Mouse (Mus musculus) heart, embryonic 14.5 days (tissue): ENCODE data around the gene Asb12. TPM values are rescaled to one million over a fixed set of nuclear protein-coding genes. Genes with fewer than 3 reads are reported as not detected.
"Not testable (repeated sequence)": the region's sequence is repeated elsewhere in the genome, so short reads cannot be mapped to it uniquely, and the experiment has no call there.

Experiments used
- ATAC-seq: fragments of 200-750 bp; cut with Nextera tagmentation; 2 replicates; pipeline ENCODE4 v1.8.0; 2017; ENCODE audit warnings: low read depth, moderate TSS enrichment; ENCODE audit not compliant: insufficient number of reproducible peaks, insufficient read depth, low FRiP score
- H3K27ac ChIP-seq, 2 experiments: fragments of 200-500 bp in 1 of 2; fragments of 300-500 bp in 1 of 2; sonication (generic) in 1 of 2; replicated peaks in 1 of 2; 2 replicates each; pipeline ENCODE4 v1.5.1; 2012 to 2014; ENCODE audit warnings: low read depth in 2 of 2, low read length in 2 of 2, control low read depth in 1 of 2, mild to moderate bottlenecking in 1 of 2, mixed read lengths in 1 of 2; ENCODE audit not compliant: control insufficient read depth in 1 of 2, insufficient read depth in 1 of 2
- H3K27me3 ChIP-seq: fragments of 300-500 bp; sonication (generic); 2 replicates; pipeline ENCODE4 v1.6.1; 2014; ENCODE audit warnings: mild to moderate bottlenecking, low read length, control low read depth; ENCODE audit not compliant: control insufficient read depth, insufficient read depth
- H3K36me3 ChIP-seq: fragments of 300-500 bp; sonication (generic); 2 replicates; pipeline ENCODE4 v1.6.1; 2014; ENCODE audit warnings: mild to moderate bottlenecking, control low read depth, low read length, mixed read lengths; ENCODE audit not compliant: control insufficient read depth, insufficient read depth
- H3K4me1 ChIP-seq, 2 experiments: fragments of 200-500 bp in 1 of 2; fragments of 300-500 bp in 1 of 2; sonication (generic) in 1 of 2; 2 replicates each; pipeline ENCODE4 v1.6.1; 2012 to 2014; ENCODE audit warnings: low read length in 2 of 2, control low read depth in 1 of 2, mixed read lengths in 1 of 2; ENCODE audit not compliant: control insufficient read depth in 2 of 2, insufficient read depth in 2 of 2
- H3K4me2 ChIP-seq: fragments of 300-500 bp; sonication (generic); 2 replicates; pipeline ENCODE4 v1.6.1; 2014; ENCODE audit warnings: mild to moderate bottlenecking, low read length
- H3K4me3 ChIP-seq, 2 experiments: fragments of 200-500 bp in 1 of 2; fragments of 300-500 bp in 1 of 2; sonication (generic) in 1 of 2; 2 replicates each; pipeline ENCODE4 v1.5.1; 2012 to 2014; ENCODE audit warnings: low read length in 2 of 2, mild to moderate bottlenecking in 2 of 2, control low read depth in 1 of 2, low read depth in 1 of 2, moderate library complexity in 1 of 2; ENCODE audit not compliant: control insufficient read depth in 1 of 2, insufficient read depth in 1 of 2
- H3K9ac ChIP-seq: fragments of 300-500 bp; sonication (generic); 2 replicates; pipeline ENCODE4 v1.6.1; 2014; ENCODE audit warnings: mild to moderate bottlenecking, low read length
- H3K9me3 ChIP-seq: fragments of 300-500 bp; sonication (generic); 2 replicates; pipeline ENCODE4 v1.6.1; 2016; ENCODE audit warnings: low read length, control low read depth; ENCODE audit not compliant: control insufficient read depth
- WGBS: fragments of 180-500 bp; shearing (Covaris S2); extraction: QIAGEN DNeasy Blood & Tissue Kit; methylation state at CpG from one replicate; pipeline ENCODE4 v1.1.7; 2014; 5-methylcytosine and 5-hydroxymethylcytosine counted together
- polyA plus RNA-seq: library from polyadenylated mRNA; unstranded; fragments of >200 nt; fragmentation: Nextera tagmentation; extraction: Ambion mirVana; gene quantifications from 2 replicates; pipeline ENCODE4 v1.2.1, GENCODE M21; 2014

Gene Asb12
- 3.2 and 4.0 TPM in 2 replicates for polyA plus RNA-seq

DNA sequence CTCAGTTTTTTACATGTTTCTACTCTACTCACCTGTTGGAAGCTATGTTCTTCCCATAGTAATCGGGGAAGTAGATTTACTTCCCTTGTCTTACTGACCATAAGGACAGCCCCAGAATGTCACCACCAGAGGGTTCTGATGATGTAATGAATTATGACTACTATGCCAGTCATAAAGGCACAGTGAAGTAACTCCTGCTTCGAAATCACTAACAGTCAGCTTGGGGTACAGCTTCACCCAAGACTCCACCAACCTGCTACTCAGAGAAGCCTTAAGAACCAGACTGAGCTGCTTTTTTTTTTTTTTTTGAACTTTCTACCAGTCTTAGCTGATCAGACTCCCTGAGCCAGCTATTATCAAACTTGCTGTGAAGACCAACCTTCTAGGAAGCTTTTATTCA lies at the start of gene Asb12, which contains the start of gene Pfn5:
Gene Asb12, minus strand, starts transcription at position 101 of the 400 bp plus-strand sequence.
Gene Pfn5, plus strand, starts transcription at position 218 of the 400 bp plus-strand sequence.
- H3K27ac ChIP-seq: no peak within 1 kb of the TSS
- WGBS: 84% methylated on average over 2 of the region's 2 CpGs

DNA sequence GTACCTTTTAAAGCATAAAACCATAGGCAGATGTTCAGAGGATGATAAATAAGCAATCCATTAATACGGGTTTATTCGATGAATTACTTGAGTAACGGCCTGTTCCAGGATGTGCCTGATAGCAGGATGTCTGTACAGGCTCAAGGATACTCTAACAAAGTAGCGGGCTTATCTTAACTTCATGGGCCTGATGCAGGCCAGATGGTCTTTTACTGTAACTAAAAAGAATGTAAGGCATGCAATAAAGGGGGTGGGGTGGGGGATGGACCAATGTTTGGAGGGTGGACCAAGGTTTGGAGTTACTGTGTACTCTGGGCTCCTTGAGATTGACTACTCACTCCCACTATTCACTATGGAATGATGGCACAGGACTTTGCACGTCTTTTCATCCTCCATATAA lies 42.8 kb upstream of the Asb12 start:
- ATAC-seq: no peak
- Histone ChIP-seq H3K9ac (no peak overlapping the region), H3K36me3 (no peaks in the 10 kb centered on the region), H3K4me1 (peaks cover 0 to 4% of the 10 kb centered on the region in 2 experiments; a peak in 1 of 4 replicates), H3K27ac (no peak overlapping the region), H3K4me2 (no peak overlapping the region), H3K4me3 (no peak overlapping the region), H3K27me3 (no peaks in the 10 kb centered on the region), H3K9me3 (no peaks in the 10 kb centered on the region)
- WGBS: 29% methylated on average over 5 of the region's 5 CpGs

More for the DNA sequence above, at the start of gene Asb12, which contains the start of gene Pfn5:
- Histone ChIP-seq H3K27me3 (no peaks in the 10 kb centered on the region), H3K36me3 (no peaks in the 10 kb centered on the region), H3K4me3 (no peak within 1 kb of the TSS), H3K4me1 (no peaks in the 10 kb centered on the region), H3K9ac (no peak within 1 kb of the TSS), H3K4me2 (no peak within 1 kb of the TSS), H3K9me3 (no peaks in the 10 kb centered on the region)
- no peak for ATAC-seq

GRCm38 (mm10) chrX:95554321-95554720 lies 3.5 kb downstream of the Asb12 start:
- ATAC-seq: no peak
- Histone ChIP-seq H3K27ac (no peak overlapping the region), H3K4me2 (no peak overlapping the region), H3K4me1 (no peaks in the 10 kb centered on the region), H3K27me3 (no peaks in the 10 kb centered on the region), H3K36me3 (no peaks in the 10 kb centered on the region), H3K4me3 (no peak overlapping the region), H3K9ac (no peak overlapping the region), H3K9me3 (no peaks in the 10 kb centered on the region)
- 50% methylated on average over 4 of the region's 4 CpGs for WGBS

DNA sequence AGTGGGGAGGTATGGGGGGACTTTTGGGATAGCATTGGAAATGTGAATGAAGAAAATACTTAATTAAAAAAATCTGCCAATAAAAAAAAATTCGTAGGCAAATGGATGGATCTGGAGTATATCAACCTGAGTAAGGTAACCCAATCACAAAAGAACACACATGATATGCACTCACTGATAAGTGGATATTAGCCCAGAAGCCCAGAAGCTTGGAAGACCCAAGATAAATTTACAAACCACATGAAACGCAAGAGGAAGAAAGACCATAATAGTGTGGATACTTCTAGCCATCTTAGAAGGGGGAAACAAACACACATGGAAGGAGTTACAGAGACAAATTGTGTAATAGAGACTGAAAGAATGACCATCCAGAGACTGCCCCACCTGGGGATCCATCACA lies 22.3 kb downstream of the Asb12 start:
- not testable (repeated sequence) for ATAC-seq, H3K36me3 ChIP-seq, H3K9ac ChIP-seq, H3K4me3 ChIP-seq, H3K4me1 ChIP-seq, H3K27ac ChIP-seq, H3K4me2 ChIP-seq, H3K9me3 ChIP-seq, H3K27me3 ChIP-seq
- WGBS: 70% methylated on average over 2 of the region's 2 CpGs

DNA sequence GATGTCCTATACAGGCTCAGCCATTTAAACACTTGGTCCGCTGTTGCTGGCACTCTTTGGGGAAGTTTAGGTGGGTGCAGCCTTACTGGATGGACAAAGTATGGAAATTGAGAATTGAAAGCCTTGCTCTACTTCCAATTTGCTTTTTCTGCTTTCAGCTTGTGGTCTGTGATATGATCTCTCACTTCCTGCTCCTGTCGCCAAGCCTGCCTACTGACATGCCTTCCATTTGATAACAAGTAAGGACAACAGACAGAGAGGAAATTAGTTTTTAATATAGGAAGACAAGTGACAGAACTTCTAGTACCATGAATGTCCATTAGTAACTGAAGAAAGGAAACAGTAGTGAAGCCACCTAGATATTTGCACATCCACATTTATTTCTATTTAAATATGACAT lies 32.6 kb downstream of the Asb12 start:
- Histone ChIP-seq H3K9ac (no peak overlapping the region), H3K36me3 (no peaks in the 10 kb centered on the region), H3K4me1 (no peaks in the 10 kb centered on the region), H3K27ac (no peak overlapping the region), H3K27me3 (no peaks in the 10 kb centered on the region), H3K4me3 (no peak overlapping the region), H3K9me3 (no peaks in the 10 kb centered on the region), H3K4me2 (no peak overlapping the region)
- 59% methylated on average over 2 of the region's 2 CpGs for WGBS
- ATAC-seq: no peak

DNA sequence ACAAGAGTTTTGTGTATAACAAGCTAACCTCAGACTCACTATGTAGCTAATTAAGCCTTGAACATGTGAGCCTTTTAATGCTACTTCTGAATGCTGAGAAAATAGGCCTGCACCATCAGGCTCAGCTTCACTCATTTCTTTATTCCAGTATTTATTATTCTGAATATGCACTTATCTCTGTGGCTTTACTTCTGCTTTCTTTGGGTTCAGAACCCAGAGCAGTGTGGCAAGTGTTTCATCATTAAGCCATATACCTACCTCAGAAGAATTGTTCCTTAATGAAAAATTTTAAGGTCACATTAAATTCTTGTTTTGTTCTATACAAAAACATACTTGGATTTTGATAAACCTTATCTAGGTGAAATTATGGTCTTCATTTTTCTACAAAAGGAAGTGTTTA lies 33.9 kb downstream of the Asb12 start:
- H3K27ac ChIP-seq: no peak overlapping the region
- no peak overlapping the region for H3K9ac ChIP-seq
- H3K36me3 ChIP-seq: no peaks in the 10 kb centered on the region
- H3K27me3 ChIP-seq: no peaks in the 10 kb centered on the region
- no peaks in the 10 kb centered on the region for H3K4me1 ChIP-seq
- no peak overlapping the region for H3K4me3 ChIP-seq
- H3K4me2 ChIP-seq: no peak overlapping the region
- no peak for ATAC-seq
- H3K9me3 ChIP-seq: no peaks in the 10 kb centered on the region

GRCm38 (mm10) chrX:95457166-95457565 lies 100.6 kb downstream of the Asb12 start:
- ATAC-seq: no peak

DNA sequence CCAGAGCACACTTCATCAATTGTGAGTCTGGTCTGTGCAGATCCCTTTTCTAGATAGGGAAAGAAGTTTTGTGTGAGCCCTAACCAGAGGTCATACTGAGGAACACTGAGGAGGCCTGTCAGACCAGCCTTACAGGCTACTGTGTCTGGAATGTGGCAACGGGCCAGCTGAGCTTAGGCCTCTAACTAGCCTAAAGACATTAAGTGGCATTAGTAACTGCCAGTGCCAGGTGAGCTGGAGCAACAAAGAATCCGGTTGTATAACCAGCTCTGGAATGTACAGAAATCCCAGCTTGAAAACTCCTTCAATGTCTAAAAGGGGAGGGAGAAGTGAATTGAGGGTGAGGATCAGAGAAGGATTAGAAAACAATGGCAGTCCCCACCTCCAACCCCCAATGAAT lies 111.9 kb downstream of the Asb12 start:
- ATAC-seq: no peak
- no peaks in the 10 kb centered on the region for H3K36me3 ChIP-seq
- H3K4me1 ChIP-seq: peaks cover 4 to 16% of the 10 kb centered on the region in 2 experiments; a peak in 2 of 4 replicates
- H3K9me3 ChIP-seq: no peaks in the 10 kb centered on the region
- H3K4me2 ChIP-seq: no peak overlapping the region
- H3K27me3 ChIP-seq: no peaks in the 10 kb centered on the region
- H3K9ac ChIP-seq: no peak overlapping the region
- no peak overlapping the region for H3K4me3 ChIP-seq
- WGBS: 58% methylated on average over 2 of the region's 2 CpGs
- H3K27ac ChIP-seq: no peak overlapping the region

More at GRCm38 (mm10) chrX:95457166-95457565, 100.6 kb downstream of the Asb12 start:
- no peaks in the 10 kb centered on the region for H3K36me3 ChIP-seq
- no peak overlapping the region for H3K27ac ChIP-seq
- H3K4me1 ChIP-seq: no peaks in the 10 kb centered on the region
- H3K27me3 ChIP-seq: no peaks in the 10 kb centered on the region
- no peak overlapping the region for H3K4me2 ChIP-seq
- WGBS: 57% methylated on average over 3 of the region's 3 CpGs
- no peak overlapping the region for H3K4me3 ChIP-seq
- no peaks in the 10 kb centered on the region for H3K9me3 ChIP-seq
- H3K9ac ChIP-seq: no peak overlapping the region
